Mouse (Mus musculus) cerebellum, adult 11 months (tissue): ENCODE results near the gene Bco1.

Experiments
- DNase-seq: peaks from one replicate; pipeline ENCODE4 v3.0.0; 2022

The Bco1 gene

GRCm38 (mm10) chr8:117094053-117094452, 1.6 kb upstream of the Bco1 start:
- no peak for DNase-seq

- DNase-seq: no peak
These were observed 1.5 kb downstream of the Bco1 start for GRCm38 (mm10) chr8:117097051-117097563.

GRCm38 (mm10) chr8:117097564-117098191, 2.0 kb downstream of the Bco1 start:
- DNase-seq: no peak

- DNase-seq: peak; percentile 31
These were observed 11.9 kb downstream of the Bco1 start for GRCm38 (mm10) chr8:117107533-117107932.

GRCm38 (mm10) chr8:117109018-117109711, 13.5 kb downstream of the Bco1 start:
- no peak for DNase-seq

- peak; percentile 8 for DNase-seq
These were observed 14.2 kb downstream of the Bco1 start for GRCm38 (mm10) chr8:117109801-117110390.

GRCm38 (mm10) chr8:117111641-117112040, 16.0 kb downstream of the Bco1 start:
- no peak for DNase-seq

- no peak for DNase-seq
These were observed 16.6 kb downstream of the Bco1 start for GRCm38 (mm10) chr8:117112261-117112660.

- no peak for DNase-seq
These were observed 19.4 kb downstream of the Bco1 start for GRCm38 (mm10) chr8:117115094-117115493.

- DNase-seq: peak; percentile 27
These were observed 20.2 kb downstream of the Bco1 start for GRCm38 (mm10) chr8:117115676-117116446.

GRCm38 (mm10) chr8:117116534-117116933, 20.9 kb downstream of the Bco1 start:
- no peak for DNase-seq

GRCm38 (mm10) chr8:117118409-117118808, 22.8 kb downstream of the Bco1 start:
- no peak for DNase-seq

- no peak for DNase-seq
These were observed 25.6 kb downstream of the Bco1 start for GRCm38 (mm10) chr8:117121277-117121676.

- no peak for DNase-seq
These were observed 28.4 kb downstream of the Bco1 start for GRCm38 (mm10) chr8:117123850-117124633.

- DNase-seq: no peak
These were observed 30.2 kb downstream of the Bco1 start for GRCm38 (mm10) chr8:117125854-117126253.

- no peak for DNase-seq
These were observed 30.8 kb downstream of the Bco1 start for GRCm38 (mm10) chr8:117126411-117126810.

GRCm38 (mm10) chr8:117127063-117127462, 31.4 kb downstream of the Bco1 start:
- DNase-seq: no peak

- DNase-seq: no peak
These were observed 38.0 kb downstream of the Bco1 start for GRCm38 (mm10) chr8:117133702-117134101.

- DNase-seq: no peak
These were observed 40.7 kb downstream of the Bco1 start for GRCm38 (mm10) chr8:117136351-117136750.

- no peak for DNase-seq
These were observed 41.1 kb downstream of the Bco1 start for GRCm38 (mm10) chr8:117136763-117137162.

- no peak for DNase-seq
These were observed 41.7 kb downstream of the Bco1 start for GRCm38 (mm10) chr8:117137357-117137756.

GRCm38 (mm10) chr8:117148520-117148919, 52.9 kb downstream of the Bco1 start:
- no peak for DNase-seq
